8 mouse cellular contexts compared by ENCODE assay signal in the genomic region with DNA sequence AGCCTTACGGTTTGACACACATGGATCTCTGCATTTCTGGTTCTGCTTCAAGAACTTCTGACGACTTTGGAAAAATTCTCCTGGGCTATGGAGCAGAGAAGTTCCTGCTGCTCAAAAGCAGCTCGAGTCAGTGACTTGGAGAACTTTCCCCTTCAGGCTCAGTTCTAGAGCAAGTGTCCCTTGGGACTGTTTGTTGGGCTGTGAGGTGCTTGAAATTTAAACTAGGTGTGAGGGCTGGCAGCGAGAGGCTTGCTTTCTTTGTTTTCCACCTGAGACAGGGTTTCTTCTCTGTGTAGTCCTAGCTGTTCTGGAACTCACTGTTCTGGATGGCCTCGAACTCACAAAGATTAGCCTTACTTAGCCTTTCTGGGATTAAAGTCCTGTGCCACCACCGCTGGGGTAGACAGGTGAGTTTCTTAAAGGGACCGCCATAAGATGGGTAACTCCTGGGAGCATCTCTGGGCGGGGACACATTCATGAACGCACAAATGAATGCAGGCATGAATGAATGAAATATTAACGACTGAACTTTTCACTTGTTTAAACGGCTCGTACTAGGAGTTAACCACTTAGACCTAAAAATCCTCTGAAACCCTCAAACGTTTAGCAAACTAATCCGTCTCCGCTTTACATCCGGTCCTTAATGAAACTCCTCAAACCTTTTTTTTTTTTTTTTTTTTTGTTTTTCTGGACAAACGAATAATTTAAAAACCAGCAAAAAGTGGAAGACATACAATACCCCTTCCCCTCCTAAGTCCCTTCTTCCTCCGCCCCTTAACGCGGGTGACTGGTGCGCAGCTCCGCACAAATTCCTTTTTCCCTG. TPM values are rescaled to one million over a fixed set of nuclear protein-coding genes. Genes with fewer than 3 reads are reported as not detected.
DNase-seq lines count a peak whose midpoint lies in the region; ATAC-seq lines count a peak whose summit lies in the region.

No protein-coding gene starts in this region.

- 8% methylated on average over 22 of the region's 22 CpGs for WGBS in kidney, embryonic 16.5 days

- peak overlapping the region; percentile 97 for H3K27ac ChIP-seq in kidney, embryonic 16.5 days (ENCODE audit: low read length)
- peak overlapping the region; percentile 27; the same call in 1 of the 2 replicates for H3K27ac ChIP-seq in brown adipose tissue, adult 24 weeks (replicated peaks; ENCODE audit: low read depth, low read length)

- peaks cover 3% of the 10 kb centered on the region; the same call in 1 of the 2 replicates for H3K27me3 ChIP-seq in kidney, embryonic 16.5 days (ENCODE audit: insufficient read depth, low read length)

- H3K9ac ChIP-seq in kidney, embryonic 16.5 days (replicated peaks; ENCODE audit: low read length), result peak overlapping the region; percentile 94

- no peaks in the 10 kb centered on the region for H3K9me3 ChIP-seq in kidney, embryonic 16.5 days (ENCODE audit: low read length)

- ATAC-seq in kidney, embryonic 16.5 days (ENCODE audit: low FRiP score, low TSS enrichment), result peak; percentile 23; the same call in 1 of the 2 replicates

- H3K4me3 ChIP-seq in kidney, embryonic 16.5 days (ENCODE audit: low read length), result peak overlapping the region; percentile 97
- peak overlapping the region; percentile 98 for H3K4me3 ChIP-seq in brown adipose tissue, adult 24 weeks (ENCODE audit: insufficient read depth, low read depth, low read length)

- DNase-seq in kidney, postnatal 36 days, result no peak
- DNase-seq in induced T-regulatory cell, adult 2 months (ENCODE audit: low read depth), result peak; percentile 14
- peak; percentile 13 for DNase-seq in naive thymus-derived CD4-positive, alpha-beta T cell, adult 2 months (ENCODE audit: low read depth)
- no peak for DNase-seq in urinary bladder, postnatal 10 days (ENCODE audit: low spot score)
- no peak for DNase-seq in adipocyte (ENCODE audit: low spot score)
- DNase-seq in kidney, adult 11 months, result no peak

- peaks cover 26% of the 10 kb centered on the region for H3K4me1 ChIP-seq in kidney, embryonic 16.5 days (ENCODE audit: insufficient read depth, low read length)
- no peaks in the 10 kb centered on the region for H3K4me1 ChIP-seq in brown adipose tissue, adult 24 weeks (ENCODE audit: control insufficient read depth, insufficient read depth, insufficient read length, low read length)

- peak overlapping the region; percentile 80 for H3K4me2 ChIP-seq in kidney, embryonic 16.5 days (replicated peaks; ENCODE audit: low read depth, low read length)

- H3K36me3 ChIP-seq in kidney, embryonic 16.5 days (ENCODE audit: insufficient read depth, low read length), result peaks cover 8% of the 10 kb centered on the region; the same call in 1 of the 2 replicates

RNA-seq across cellular contexts. Expression of a gene that starts 0.5 kb away (rescaled TPM):
- 25.5 and 32.1 TPM in 2 replicates for polyA plus RNA-seq in kidney, embryonic 16.5 days (2015; fragmentation: Nextera tagmentation; extraction: Ambion mirVana)
- 34.2 and 34.6 TPM in 2 replicates for polyA plus RNA-seq in brown adipose tissue, adult 24 weeks (2012; ENCODE audit: insufficient read depth, insufficient read length, missing spikeins)

Comparison
In these comparisons a context has a peak if more than half of its experiments do, and no peak if none do; other contexts are left out.
1. DNase-seq: peak in induced T-regulatory cell, adult 2 months (single experiment) and naive thymus-derived CD4-positive, alpha-beta T cell, adult 2 months (single experiment); none in kidney, postnatal 36 days (0 of 2), urinary bladder, postnatal 10 days (single experiment), adipocyte (single experiment) and kidney, adult 11 months (single experiment).